Mouse (Mus musculus): ENCODE data around the gene Gm6993.
A peak's percentile ranks its signal among the peaks of the same experiment; 100 is the strongest.

The Gm6993 gene

GRCm38 (mm10) chr12:31240470-31240869 lies at the start of gene Gm6993:
Gene Gm6993 (plus strand): TSS chr12:31240770.
- DNase-seq = no peak

GRCm38 (mm10) chr12:31191329-31191954 lies 49.1 kb upstream of the Gm6993 start:
- peak; percentile 2 to 4 for DNase-seq

GRCm38 (mm10) chr12:31202509-31202908 lies 38.1 kb upstream of the Gm6993 start:
- no peak for DNase-seq

- no peak for DNase-seq
Observed at GRCm38 (mm10) chr12:31203746-31204455, 36.7 kb upstream of the Gm6993 start.

- DNase-seq = no peak
Observed at GRCm38 (mm10) chr12:31204898-31205297, 35.7 kb upstream of the Gm6993 start.

GRCm38 (mm10) chr12:31205983-31206633 lies 34.5 kb upstream of the Gm6993 start:
- no peak for DNase-seq

GRCm38 (mm10) chr12:31208766-31209165 lies 31.8 kb upstream of the Gm6993 start:
- DNase-seq = no peak

- no peak for DNase-seq
Observed at GRCm38 (mm10) chr12:31209377-31209805, 31.2 kb upstream of the Gm6993 start.

- no peak for DNase-seq
Observed at GRCm38 (mm10) chr12:31213556-31213955, 27.0 kb upstream of the Gm6993 start.

GRCm38 (mm10) chr12:31215003-31215402 lies 25.6 kb upstream of the Gm6993 start:
- DNase-seq = no peak

- no peak for DNase-seq
Observed at GRCm38 (mm10) chr12:31217232-31217631, 23.3 kb upstream of the Gm6993 start.

- DNase-seq = no peak
Observed at GRCm38 (mm10) chr12:31218774-31219173, 21.8 kb upstream of the Gm6993 start.

GRCm38 (mm10) chr12:31221522-31221921 lies 19.0 kb upstream of the Gm6993 start:
- no peak for DNase-seq

- DNase-seq = no peak
Observed at GRCm38 (mm10) chr12:31222282-31222681, 18.3 kb upstream of the Gm6993 start.

- DNase-seq = no peak
Observed at GRCm38 (mm10) chr12:31222741-31223140, 17.8 kb upstream of the Gm6993 start.

GRCm38 (mm10) chr12:31225451-31225850 lies 15.1 kb upstream of the Gm6993 start:
- no peak for DNase-seq

- DNase-seq = no peak
Observed at GRCm38 (mm10) chr12:31227167-31227566, 13.4 kb upstream of the Gm6993 start.

GRCm38 (mm10) chr12:31228878-31229277 lies 11.7 kb upstream of the Gm6993 start:
- DNase-seq = no peak

- DNase-seq = no peak
Observed at GRCm38 (mm10) chr12:31232635-31233034, 7.9 kb upstream of the Gm6993 start.

GRCm38 (mm10) chr12:31235018-31235417 lies 5.6 kb upstream of the Gm6993 start:
- no peak for DNase-seq

GRCm38 (mm10) chr12:31236861-31237595 lies 3.5 kb upstream of the Gm6993 start:
- DNase-seq = no peak

- DNase-seq = no peak
Observed at GRCm38 (mm10) chr12:31239031-31239583, 1.5 kb upstream of the Gm6993 start.

GRCm38 (mm10) chr12:31239798-31240197 lies 772 bp upstream of the Gm6993 start:
- no peak for DNase-seq
